Mouse (Mus musculus): ENCODE data around the gene Aak1. TPM values are rescaled to one million over a fixed set of nuclear protein-coding genes. Genes with fewer than 3 reads are reported as not detected.

Gene Aak1
- polyA plus RNA-seq, 1 experiment from 2014 or later = 60.1 TPM

- POLR2A ChIA-PET = no interaction called here
- CTCF ChIA-PET = no interaction called here
- ATAC-seq = no peak
Measured at GRCm38 (mm10) chr6:86818914-86819313, 30.4 kb upstream of the Aak1 start.

GRCm38 (mm10) chr6:86819926-86820325, 29.4 kb upstream of the Aak1 start:
- DNase-seq (ENCODE audit: low read depth, low spot score) = no peak
- ChIA-PET POLR2A (no interaction called here), CTCF (interaction anchor here (1.0 kb wide), 1 partner anchor 102 kb away, joined by 3 read pairs; no protein-coding TSS in a partner anchor)
- ATAC-seq = no peak
- no peaks in the 10 kb centered on the region for H3K27me3 ChIP-seq
- in situ Hi-C loops (cut with MboI; ENCODE audit: low pct_unique_long_range_greater_than_20kb) = no loop called here
- no peak for TF ChIP-seq CTCF (IDR thresholded peaks at IDR 0.05)

More at GRCm38 (mm10) chr6:86818914-86819313, 30.4 kb upstream of the Aak1 start:
- in situ Hi-C loops (cut with MboI; ENCODE audit: low pct_unique_long_range_greater_than_20kb) = no loop called here
- DNase-seq (ENCODE audit: low read depth, low spot score) = no peak
- TF ChIP-seq CTCF (IDR thresholded peaks at IDR 0.05) = no peak
- H3K27me3 ChIP-seq = no peaks in the 10 kb centered on the region

GRCm38 (mm10) chr6:86820690-86821089, 28.6 kb upstream of the Aak1 start:
- ATAC-seq (no peak), DNase-seq (ENCODE audit: low read depth, low spot score) (no peak)
- no peaks in the 10 kb centered on the region for H3K27me3 ChIP-seq
- ChIA-PET POLR2A (interaction anchor here (0.7 kb wide), 1 partner anchor 59 kb away, joined by 4 read pairs; no protein-coding TSS in a partner anchor), CTCF (interaction anchor here (1.0 kb wide), 1 partner anchor 101 kb away, joined by 3 read pairs; no protein-coding TSS in a partner anchor)
- peak; percentile 68 for TF ChIP-seq CTCF (IDR thresholded peaks at IDR 0.05)
- in situ Hi-C loops (cut with MboI; ENCODE audit: low pct_unique_long_range_greater_than_20kb) = no loop called here

GRCm38 (mm10) chr6:86822285-86823050, 26.8 kb upstream of the Aak1 start:
- ChIA-PET POLR2A (interaction anchor here (0.5 kb wide), 1 partner anchor 361 kb away, joined by 3 read pairs; no protein-coding TSS in a partner anchor), CTCF (interaction anchor here (0.8 to 1.2 kb wide), 4 partner anchors 10 to 96 kb away, joined by 3 to 4 read pairs (median 3); no protein-coding TSS in a partner anchor)
- no peak for DNase-seq (ENCODE audit: low read depth, low spot score)
- ATAC-seq = no peak
- no peak for TF ChIP-seq CTCF (IDR thresholded peaks at IDR 0.05)
- in situ Hi-C loops (cut with MboI; ENCODE audit: low pct_unique_long_range_greater_than_20kb) = no loop called here
- H3K27me3 ChIP-seq = no peaks in the 10 kb centered on the region

DNA sequence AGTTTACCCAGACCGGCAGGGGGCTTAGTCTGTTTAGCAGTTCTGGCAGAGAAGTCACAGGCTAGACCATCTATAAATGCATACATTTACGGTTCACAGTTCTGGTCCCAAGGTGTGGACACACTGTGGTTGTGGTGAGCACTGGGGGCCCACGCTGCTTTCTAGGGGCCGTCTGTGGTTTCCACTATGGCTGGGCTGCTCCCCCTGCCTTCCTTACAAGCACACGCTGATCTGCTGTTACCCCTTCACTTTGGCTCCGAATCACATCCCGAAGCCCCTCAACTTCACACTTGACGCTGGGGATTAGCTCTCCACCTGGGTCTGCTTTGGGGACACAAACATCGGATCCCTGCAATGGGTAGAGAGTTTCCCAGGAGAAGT, 26.3 kb upstream of the Aak1 start:
- DNase-seq (ENCODE audit: low read depth, low spot score) (no peak), ATAC-seq (no peak)
- in situ Hi-C loops (cut with MboI; ENCODE audit: low pct_unique_long_range_greater_than_20kb) = no loop called here
- no peaks in the 10 kb centered on the region for H3K27me3 ChIP-seq
- POLR2A ChIA-PET = no interaction called here
- TF ChIP-seq CTCF (IDR thresholded peaks at IDR 0.05) = no peak
- CTCF ChIA-PET = interaction anchor here (1.0 to 1.2 kb wide), 3 partner anchors 19 to 95 kb away, joined by 3 to 4 read pairs (median 3); no protein-coding TSS in a partner anchor

GRCm38 (mm10) chr6:86823824-86824223, 25.5 kb upstream of the Aak1 start:
- in situ Hi-C loops (cut with MboI; ENCODE audit: low pct_unique_long_range_greater_than_20kb) = no loop called here
- POLR2A ChIA-PET = interaction anchor here (0.6 kb wide), 1 partner anchor 91 kb away, joined by 3 read pairs; no protein-coding TSS in a partner anchor
- CTCF ChIA-PET = no interaction called here
- TF ChIP-seq CTCF (IDR thresholded peaks at IDR 0.05) = no peak
- H3K27me3 ChIP-seq = no peaks in the 10 kb centered on the region
- DNase-seq (ENCODE audit: low read depth, low spot score) (no peak), ATAC-seq (no peak)

DNA sequence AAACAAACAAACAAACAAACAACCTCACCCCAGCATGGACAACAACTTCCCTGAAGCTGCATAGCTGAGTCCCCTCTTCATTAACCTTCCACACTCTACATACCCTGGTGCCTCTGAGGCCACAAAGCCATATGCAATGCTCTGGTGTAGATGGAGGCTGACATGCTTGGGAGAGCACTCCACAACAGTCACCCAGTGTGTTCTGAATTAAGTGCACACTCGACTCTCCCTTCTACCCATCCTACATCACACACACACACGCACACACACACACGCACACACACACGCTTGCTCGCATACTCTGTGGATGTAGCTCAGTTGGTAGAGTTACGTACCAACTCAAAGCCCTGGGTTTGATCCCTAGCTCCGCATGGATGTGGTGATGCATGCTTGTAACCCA, 24.9 kb upstream of the Aak1 start:
- DNase-seq (ENCODE audit: low read depth, low spot score) (no peak), ATAC-seq (no peak)
- ChIA-PET POLR2A (no interaction called here), CTCF (no interaction called here)
- in situ Hi-C loops (cut with MboI; ENCODE audit: low pct_unique_long_range_greater_than_20kb) = no loop called here
- no peaks in the 10 kb centered on the region for H3K27me3 ChIP-seq
- no peak for TF ChIP-seq CTCF (IDR thresholded peaks at IDR 0.05)

DNA sequence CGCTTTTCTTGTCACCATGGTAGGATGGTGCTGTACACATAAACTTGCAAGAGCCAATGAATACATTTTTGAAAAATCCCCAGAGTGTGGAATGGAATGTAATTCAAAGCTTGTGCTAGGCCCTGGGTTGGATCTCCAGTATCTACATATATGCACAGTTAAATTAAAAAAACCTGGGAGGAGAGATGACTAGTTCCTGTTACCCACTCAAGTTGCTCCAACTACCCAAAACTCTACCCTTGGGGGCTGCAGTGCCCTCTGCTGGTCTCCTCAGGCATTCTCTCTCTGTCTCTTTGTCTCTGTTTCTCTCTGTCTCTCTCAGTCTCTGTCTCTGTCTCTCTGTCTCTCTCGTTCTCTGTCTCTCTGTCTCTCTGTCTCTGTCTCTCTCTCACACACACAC, 21.9 kb upstream of the Aak1 start:
- DNase-seq (ENCODE audit: low read depth, low spot score) (no peak), ATAC-seq (no peak)
- peak; percentile 45 for TF ChIP-seq CTCF (IDR thresholded peaks at IDR 0.05)
- ChIA-PET POLR2A (no interaction called here), CTCF (no interaction called here)
- no peaks in the 10 kb centered on the region for H3K27me3 ChIP-seq
- in situ Hi-C loops (cut with MboI; ENCODE audit: low pct_unique_long_range_greater_than_20kb) = no loop called here

- ChIA-PET CTCF (no interaction called here), POLR2A (no interaction called here)
- in situ Hi-C loops (cut with MboI; ENCODE audit: low pct_unique_long_range_greater_than_20kb) = no loop called here
- no peak for TF ChIP-seq CTCF (IDR thresholded peaks at IDR 0.05)
- H3K27me3 ChIP-seq = no peaks in the 10 kb centered on the region
- DNase-seq (ENCODE audit: low read depth, low spot score) (no peak), ATAC-seq (no peak)
Measured at GRCm38 (mm10) chr6:86829768-86830167, 19.5 kb upstream of the Aak1 start.

DNA sequence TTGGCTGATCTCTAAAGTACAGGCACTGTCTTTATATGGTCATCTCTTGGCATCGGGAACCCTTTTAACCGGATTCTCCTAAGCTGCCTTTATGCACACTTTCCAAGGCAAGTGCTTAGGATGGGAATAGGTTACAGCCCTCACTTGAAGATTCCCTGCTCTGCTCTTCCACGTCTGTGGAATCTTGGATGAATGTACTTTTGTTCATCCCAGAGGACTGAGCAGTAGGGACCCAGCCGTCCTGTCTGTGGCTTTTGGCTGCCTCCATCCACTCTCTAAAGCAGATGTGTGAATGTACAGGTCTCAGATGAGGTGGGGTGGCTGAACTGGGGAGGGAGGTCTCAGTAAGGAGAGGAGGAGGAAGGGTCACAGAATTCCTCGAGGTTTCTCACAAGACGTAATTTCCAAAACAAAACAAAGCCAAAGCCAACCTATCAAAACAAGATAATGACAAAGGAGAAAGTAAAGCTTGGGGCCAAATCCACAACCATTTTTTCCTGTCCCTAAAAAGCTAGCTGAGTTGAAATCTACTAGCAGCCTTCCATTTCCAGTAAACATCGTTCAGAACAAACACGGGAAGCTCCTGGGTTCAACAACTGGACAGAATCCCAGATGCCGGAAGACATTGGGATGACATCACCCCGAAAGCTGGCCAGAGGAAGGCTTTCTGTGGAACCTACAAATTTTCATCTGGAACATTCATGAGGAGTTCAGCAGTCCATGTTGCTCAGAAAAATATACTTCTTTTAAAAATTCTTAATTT, 18.4 kb upstream of the Aak1 start:
- DNase-seq (ENCODE audit: low read depth, low spot score) = no peak
- ChIA-PET CTCF (interaction anchor here (1.3 to 1.6 kb wide), 2 partner anchors 14 to 84 kb away, joined by 3 to 9 read pairs; no protein-coding TSS in a partner anchor), POLR2A (interaction anchor here (0.7 kb wide), 1 partner anchor 98 kb away, joined by 3 read pairs; no protein-coding TSS in a partner anchor)
- H3K27me3 ChIP-seq = no peaks in the 10 kb centered on the region
- in situ Hi-C loops (cut with MboI; ENCODE audit: low pct_unique_long_range_greater_than_20kb) = no loop called here
- no peak for TF ChIP-seq CTCF (IDR thresholded peaks at IDR 0.05)
- ATAC-seq = no peak

All from Patski (cell line).